Mouse (Mus musculus) ES-E14 (cell line): ENCODE results near the gene Gm10053. TPM values are rescaled to one million over a fixed set of nuclear protein-coding genes. Genes with fewer than 3 reads are reported as not detected.

Experiments
- DNase-seq: peaks from one replicate; pipeline ENCODE4 v3.0.0-alpha.2; 2013; ENCODE audit warnings: low read depth, low spot score
- H3K27ac ChIP-seq: 2 replicates; pipeline ENCODE4 v1.5.1; 2012; ENCODE audit warnings: low read depth, mild to moderate bottlenecking, low read length, moderate library complexity, mixed read lengths; ENCODE audit not compliant: poor library complexity, insufficient read depth, severe bottlenecking
- H3K36me3 ChIP-seq: 2 replicates; pipeline ENCODE4 v1.6.1; 2012; ENCODE audit warnings: mild to moderate bottlenecking, low read length, moderate library complexity, mixed read lengths; ENCODE audit not compliant: control insufficient read depth, poor library complexity, insufficient read depth, severe bottlenecking
- H3K4me1 ChIP-seq, 2 experiments: fragments of 150-350 bp in 1 of 2; sonication (generic) in 1 of 2; 2 replicates each; pipeline ENCODE4 v1.6.1; 2012; ENCODE audit warnings: low read length in 2 of 2, mild to moderate bottlenecking in 1 of 2, mixed read lengths in 1 of 2; ENCODE audit not compliant: control insufficient read depth in 2 of 2, insufficient read depth in 2 of 2, poor library complexity in 1 of 2
- H3K4me3 ChIP-seq, 2 experiments: fragments of 150-350 bp in 1 of 2; sonication (generic) in 1 of 2; 2 replicates each; pipeline ENCODE4 v1.5.1; 2012; ENCODE audit warnings: low read length in 2 of 2, low read depth in 1 of 2, mild to moderate bottlenecking in 1 of 2, mixed read lengths in 1 of 2; ENCODE audit not compliant: insufficient read depth in 1 of 2, poor library complexity in 1 of 2, severe bottlenecking in 1 of 2
- H3K9ac ChIP-seq: 2 replicates; pipeline ENCODE4 v1.6.1; 2012; ENCODE audit warnings: low read depth, mild to moderate bottlenecking, low read length, mixed read lengths; ENCODE audit not compliant: poor library complexity, insufficient read depth, severe bottlenecking
- H3K9me3 ChIP-seq: fragments of 150-350 bp; sonication (generic); 2 replicates; pipeline ENCODE4 v1.6.1; 2012; ENCODE audit warnings: low read depth, mild to moderate bottlenecking, low read length; ENCODE audit not compliant: control insufficient read depth, insufficient read depth
- CHD2 ChIP-seq: IDR thresholded peaks from 2 replicates; pipeline ENCODE4 v1.6.1; 2014; ENCODE audit warnings: mild to moderate bottlenecking, low read depth, low read length, inconsistent platforms
- HCFC1 ChIP-seq: IDR thresholded peaks from 2 replicates; pipeline ENCODE4 v1.6.1; 2012; ENCODE audit warnings: low read length, inconsistent platforms, borderline replicate concordance; ENCODE audit not compliant: insufficient read depth
- MAFK ChIP-seq: IDR thresholded peaks from 2 replicates; pipeline ENCODE4 v1.6.1; 2014; ENCODE audit warnings: mild to moderate bottlenecking, low read depth, low read length, inconsistent platforms; ENCODE audit not compliant: insufficient read depth
- ZC3H11A ChIP-seq: IDR thresholded peaks from 2 replicates; pipeline ENCODE4 v1.6.1; 2012; ENCODE audit warnings: low read depth, mild to moderate bottlenecking, inconsistent platforms, low read length, borderline replicate concordance
- ZNF384 ChIP-seq: IDR thresholded peaks from 2 replicates; pipeline ENCODE4 v1.6.1; 2012; ENCODE audit warnings: low read depth, low read length, inconsistent platforms
- in situ Hi-C, 2 experiments: fragments of 600-800 bp; cut with MboI; formaldehyde crosslinking; loops; one replicate each; pipeline ENCODE4 v1.15.1; 2025; ENCODE audit warnings: low sequenced_read_pairs in 2 of 2, inconsistent platforms in 1 of 2; ENCODE audit not compliant: unreplicated experiment in 2 of 2
- total RNA-seq: library from RNA; depleted of rRNA; stranded (reverse); fragments of 300-350 nt; gene quantifications from 2 replicates; pipeline ENCODE4 v1.2.3, GENCODE M21; 2012

Gene Gm10053
- total RNA-seq, 1 experiment, result 144 TPM

DNA sequence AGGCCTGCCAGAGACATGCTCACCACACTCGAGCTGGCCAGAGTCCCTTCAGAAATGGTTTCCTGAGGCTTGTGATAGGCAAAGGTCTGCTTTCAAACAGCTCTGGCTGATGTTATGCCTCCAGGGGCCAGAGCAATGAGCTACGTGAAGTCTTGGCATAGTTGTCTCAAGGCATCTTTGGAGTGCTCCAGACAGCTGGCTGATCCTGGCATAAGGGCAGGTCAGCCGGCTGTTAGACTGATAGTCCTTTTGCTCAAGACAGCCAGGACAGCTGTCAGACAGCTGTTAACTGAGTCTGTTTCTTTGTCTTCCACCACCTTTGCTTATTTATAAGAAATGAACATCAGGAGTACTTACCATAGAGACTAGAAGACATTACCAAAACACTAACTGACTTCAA, 11.4 kb downstream of the Gm10053 start:
- TF ChIP-seq ZC3H11A, result no peak
- no peak for TF ChIP-seq ZNF384
- TF ChIP-seq HCFC1, result no peak
- no peak for TF ChIP-seq CHD2
- no peak for TF ChIP-seq MAFK
- in situ Hi-C loops, result loop anchor here in 1 of 2 experiments (10.0 kb wide), 1 partner anchor 582 kb away; no protein-coding TSS in a partner anchor
- DNase-seq, result no peak

DNA sequence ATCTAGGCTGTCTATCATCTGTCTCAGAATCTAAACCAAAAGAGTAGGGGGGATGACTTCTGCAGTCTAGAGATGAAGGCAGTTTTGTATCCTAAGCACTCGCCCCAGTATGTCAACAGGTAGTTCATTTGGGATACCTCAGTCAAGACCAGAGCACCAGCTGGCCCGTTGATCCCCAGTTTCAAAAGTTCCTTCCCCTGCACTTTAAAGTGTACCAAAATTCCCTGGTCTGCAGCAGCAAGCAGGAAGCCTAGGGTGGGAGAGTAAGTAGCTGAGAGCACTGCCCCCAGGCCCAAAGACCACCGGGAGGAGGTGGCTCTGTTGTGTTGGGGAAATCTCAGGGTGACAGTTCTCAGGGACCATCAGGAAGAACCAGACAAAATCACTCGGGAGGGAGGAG, 21.1 kb downstream of the Gm10053 start:
- in situ Hi-C loops, result loop anchor here (5.0 kb wide), 1 partner anchor 711 kb away; no protein-coding TSS in a partner anchor
- DNase-seq, result no peak

More for the DNA sequence above, 11.4 kb downstream of the Gm10053 start:
- Histone ChIP-seq H3K27ac (no peak overlapping the region), H3K4me1 (peaks cover 0 to 2% of the 10 kb centered on the region in 2 experiments; a peak in 1 of 4 replicates), H3K9me3 (no peaks in the 10 kb centered on the region), H3K9ac (no peak overlapping the region), H3K36me3 (no peaks in the 10 kb centered on the region), H3K4me3 (no peak overlapping the region)

DNA sequence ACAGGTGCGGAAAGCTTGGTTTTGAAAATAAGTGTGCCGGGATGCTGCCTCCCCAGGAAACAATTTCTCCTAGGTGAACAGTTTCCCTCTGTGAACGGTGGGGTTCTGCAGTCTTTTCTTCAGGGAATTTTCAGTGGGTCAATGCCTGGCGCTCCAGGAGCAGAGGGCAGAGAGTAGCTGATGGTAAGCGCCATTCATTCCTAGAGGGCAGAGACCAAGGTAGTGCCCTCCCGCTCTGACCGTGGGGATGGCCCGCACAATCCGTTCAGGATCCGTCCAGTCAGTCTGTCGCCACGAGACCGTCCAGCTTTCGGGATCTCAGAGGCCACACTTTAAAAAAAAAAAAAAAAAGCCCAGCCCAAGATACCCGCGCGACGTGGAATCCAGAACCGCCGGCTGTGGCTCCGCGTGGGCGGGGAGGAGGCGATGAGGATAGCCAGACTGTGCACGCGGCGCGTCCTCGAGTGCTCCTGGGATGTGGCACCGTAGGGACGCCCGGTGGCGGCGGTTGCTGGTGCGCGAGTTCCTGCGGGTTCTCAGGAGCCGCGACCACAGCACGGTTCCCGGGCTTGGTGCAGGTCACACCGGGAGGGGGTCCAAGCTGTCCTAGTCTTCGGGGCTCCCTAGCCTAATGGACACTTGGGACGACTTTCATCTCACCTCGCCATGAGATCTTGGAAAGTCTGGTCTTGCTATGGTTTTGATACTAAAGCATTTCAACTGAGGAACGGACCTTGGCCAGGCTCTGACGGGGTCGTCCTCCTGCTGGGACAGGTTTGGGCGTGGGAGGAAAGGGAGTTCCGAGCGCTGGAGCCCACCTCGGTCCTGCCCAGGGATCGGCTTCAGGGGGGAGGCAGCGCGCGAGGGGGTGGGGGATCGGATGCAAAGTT, 21.8 kb downstream of the Gm10053 start:
- Histone ChIP-seq H3K27ac (no peak overlapping the region), H3K36me3 (no peaks in the 10 kb centered on the region), H3K9me3 (no peaks in the 10 kb centered on the region), H3K4me1 (peaks cover 0 to 7% of the 10 kb centered on the region in 2 experiments; a peak in 1 of 4 replicates), H3K4me3 (peak overlapping the region; percentile 37 to 39; a peak in 2 of 4 replicates), H3K9ac (no peak overlapping the region)
- in situ Hi-C loops, result loop anchor here (5.0 kb wide), 1 partner anchor 710 kb away; no protein-coding TSS in a partner anchor
- no peak for TF ChIP-seq ZC3H11A
- TF ChIP-seq CHD2, result no peak
- no peak for TF ChIP-seq ZNF384
- TF ChIP-seq HCFC1, result no peak
- TF ChIP-seq MAFK, result no peak
- DNase-seq, result no peak

More for the DNA sequence above, 21.1 kb downstream of the Gm10053 start:
- H3K36me3 ChIP-seq, result no peaks in the 10 kb centered on the region
- H3K27ac ChIP-seq, result no peak overlapping the region
- no peak overlapping the region for H3K9ac ChIP-seq
- TF ChIP-seq HCFC1, result no peak
- no peak for TF ChIP-seq ZC3H11A
- no peak for TF ChIP-seq CHD2
- no peak for TF ChIP-seq MAFK
- H3K4me3 ChIP-seq, result no peak overlapping the region
- H3K4me1 ChIP-seq, result peaks cover 0 to 7% of the 10 kb centered on the region in 2 experiments; a peak in 1 of 4 replicates
- no peaks in the 10 kb centered on the region for H3K9me3 ChIP-seq

DNA sequence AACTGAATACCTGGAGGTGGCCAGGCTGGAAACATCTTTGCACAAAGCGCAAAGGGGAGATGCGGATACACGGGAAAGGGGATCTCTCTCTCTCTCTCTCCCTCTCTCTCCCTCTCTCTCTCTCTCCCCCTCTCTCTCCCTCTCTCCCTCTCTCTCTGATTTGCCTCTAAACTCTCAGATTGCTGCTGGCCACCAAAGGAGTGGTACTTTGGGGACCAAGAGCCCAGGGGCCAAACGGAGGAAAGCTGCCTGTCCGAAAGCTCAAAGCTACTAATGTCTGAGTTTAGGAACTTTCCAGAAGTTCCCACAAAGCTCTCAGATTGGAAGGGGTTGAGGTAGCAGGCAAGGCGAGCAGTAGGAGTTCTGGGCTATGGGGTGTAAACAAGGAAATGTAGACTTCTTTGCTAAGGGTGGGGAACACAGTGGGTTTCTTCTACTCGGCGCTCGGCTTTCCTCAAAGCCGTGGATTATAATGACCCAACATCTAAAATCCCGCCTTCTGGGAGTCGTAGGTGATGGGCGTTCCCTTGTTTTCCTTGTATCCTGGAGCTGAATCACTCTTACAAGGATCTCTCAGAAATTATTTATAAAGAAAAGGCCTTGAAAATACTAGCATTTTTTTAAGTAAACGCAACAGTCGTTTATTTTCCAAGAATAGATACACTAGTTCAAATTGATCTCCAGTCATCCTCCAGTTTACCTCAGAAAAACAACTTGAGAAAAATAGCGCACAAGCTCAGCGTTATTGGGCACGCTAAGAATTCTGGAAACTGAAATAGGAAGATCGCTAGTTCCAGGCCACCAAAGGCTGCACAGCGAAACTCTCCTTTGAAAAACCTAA, 22.6 kb downstream of the Gm10053 start:
- TF ChIP-seq ZNF384 (no peak), CHD2 (no peak), HCFC1 (no peak), MAFK (no peak), ZC3H11A (no peak)

More for the DNA sequence above, 22.6 kb downstream of the Gm10053 start:
- Histone ChIP-seq H3K27ac (no peak overlapping the region), H3K9me3 (no peaks in the 10 kb centered on the region), H3K36me3 (no peaks in the 10 kb centered on the region), H3K4me3 (peak overlapping the region; percentile 37 to 39; a peak in 1 of 4 replicates), H3K9ac (no peak overlapping the region), H3K4me1 (peaks cover 0 to 7% of the 10 kb centered on the region in 2 experiments; a peak in 1 of 4 replicates)
- DNase-seq, result no peak
- in situ Hi-C loops, result loop anchor here (5.0 kb wide), 1 partner anchor 709 kb away; no protein-coding TSS in a partner anchor
